ENCODE assay signal across 8 mouse cellular contexts in genomic region chr14:119007103-119007951, GRCm38 (mm10).
DNase-seq lines count a peak whose midpoint lies in the region; ATAC-seq lines count a peak whose summit lies in the region.

No protein-coding gene starts in this region.

- ATAC-seq in inflammation-experienced regulatory T-cells, adult 6 months = peak; percentile 99

- no peaks in the 10 kb centered on the region for H3K36me3 ChIP-seq in megakaryocyte, embryonic 14.5 days (replicated peaks; ENCODE audit: low read length)

- H3K9me3 ChIP-seq in megakaryocyte, embryonic 14.5 days = no peaks in the 10 kb centered on the region

- H3K4me3 ChIP-seq in megakaryocyte, embryonic 14.5 days (replicated peaks) = peak overlapping the region; percentile 93

- H3K27me3 ChIP-seq in megakaryocyte, embryonic 14.5 days (replicated peaks) = no peaks in the 10 kb centered on the region

- DNase-seq in adrenal gland, adult 8-10 months = peak; percentile 98
- DNase-seq in embryo, embryonic 11.5 days (ENCODE audit: low read depth, low spot score) = peak; percentile 95
- DNase-seq in gastrocnemius, postnatal 25 days = peak; percentile 97
- peak; percentile 98 to 99 for DNase-seq in left cerebral cortex, adult 9 months (ENCODE audit: low spot score in 2 of 2)
- DNase-seq in right cerebral cortex, postnatal 10 days (ENCODE audit: low spot score in 2 of 2) = peak; percentile 98 to 99
- peak; percentile 99 for DNase-seq in urinary bladder, postnatal 14 days (ENCODE audit: low spot score)

- peaks cover 13% of the 10 kb centered on the region; the same call in 1 of the 2 replicates for H3K4me1 ChIP-seq in megakaryocyte, embryonic 14.5 days

Comparison
In these comparisons a context has a peak if more than half of its experiments do, and no peak if none do; other contexts are left out.
1. Peak in every context shown above with its lines: DNase-seq, ATAC-seq and H3K4me3 ChIP-seq.